Mouse (Mus musculus): Measurements from ENCODE around the gene Scnn1b. TPM values are rescaled to one million over a fixed set of nuclear protein-coding genes. Genes with fewer than 3 reads are reported as not detected.

Scnn1b gene
- total RNA-seq (2021) = not detected in 2 replicates
- long read RNA-seq = 0 reads

DNA sequence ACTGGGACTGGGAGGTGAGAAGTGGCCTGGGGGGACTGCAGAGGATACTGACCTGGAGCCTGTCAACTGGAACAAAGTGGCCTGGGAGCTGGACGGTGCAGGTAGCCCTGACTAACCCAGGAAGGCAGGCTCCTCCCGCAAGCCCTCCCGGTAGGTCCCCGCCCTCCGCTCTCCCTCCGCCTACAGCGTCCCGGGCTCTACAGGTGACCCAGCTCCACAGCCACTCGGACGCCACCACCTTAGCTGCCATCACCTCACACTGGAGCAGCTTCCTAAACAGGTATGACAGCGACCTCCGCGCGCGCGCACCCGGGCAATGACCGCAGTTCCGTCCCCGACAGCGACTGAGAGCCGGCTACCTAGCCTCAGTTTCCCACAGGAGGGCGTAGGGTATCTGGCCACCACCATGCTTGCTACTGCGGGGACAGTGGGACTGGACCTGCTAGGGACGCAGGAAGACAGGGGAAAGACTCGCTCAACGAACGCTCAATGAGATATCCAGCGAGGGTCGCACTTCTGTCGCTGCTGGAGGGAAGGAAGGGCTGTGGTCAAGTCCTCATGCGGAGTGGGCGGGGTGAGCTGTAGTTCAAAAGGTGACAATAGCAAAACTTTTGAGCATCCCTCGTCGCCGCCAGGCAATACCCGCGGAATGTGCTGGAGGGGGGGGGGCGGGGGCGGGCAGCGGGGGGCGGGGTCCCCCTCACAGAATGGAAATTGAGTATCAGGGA is at the start of gene Scnn1b:
Scnn1b (plus strand) TSS at position 181 of the 728 bp plus-strand sequence.
- no peak for DNase-seq

DNA sequence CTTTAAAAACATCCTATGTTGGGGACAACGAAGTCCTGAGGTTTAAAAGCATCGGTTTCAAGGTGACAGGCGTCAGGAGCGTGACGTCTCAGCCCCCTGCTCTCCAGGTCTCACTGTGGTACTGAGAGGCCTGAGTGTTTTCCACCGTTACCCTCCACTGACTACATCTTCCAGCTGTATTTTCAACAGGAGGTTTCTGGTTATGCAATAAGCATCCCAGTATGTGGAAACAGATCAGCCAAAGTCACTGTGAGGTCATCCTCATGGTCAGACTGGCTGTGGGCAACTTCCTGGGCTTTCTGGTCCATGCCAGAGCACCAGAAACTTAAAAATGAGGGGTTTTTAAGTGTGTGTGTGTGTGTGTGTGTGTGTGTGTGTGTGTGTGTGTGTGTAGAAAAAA is 43.2 kb upstream of the Scnn1b start:
- DNase-seq = no peak

DNA sequence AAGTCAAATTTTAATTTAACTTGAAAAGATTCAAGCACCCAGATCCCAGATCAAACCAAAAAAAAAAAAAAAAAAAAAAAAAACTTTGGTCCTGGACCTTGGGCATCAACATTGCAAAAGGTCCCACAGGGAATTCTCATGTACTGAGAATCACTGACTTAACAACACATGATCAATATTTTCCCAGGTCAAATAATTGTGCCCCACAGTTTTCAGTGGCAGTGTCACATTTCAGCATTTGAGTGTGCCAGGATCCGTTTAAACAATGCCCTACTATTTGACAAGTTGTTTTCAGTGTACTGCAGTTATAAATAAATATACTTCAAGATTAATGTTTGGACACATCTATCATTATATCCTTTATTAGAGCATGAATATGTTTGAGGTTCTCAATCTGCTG is 36.4 kb upstream of the Scnn1b start:
- DNase-seq = no peak

GRCm38 (mm10) chr7:121835392-121835791 is 29.4 kb upstream of the Scnn1b start:
- DNase-seq = no peak

GRCm38 (mm10) chr7:121836827-121837226 is 28.0 kb upstream of the Scnn1b start:
- DNase-seq = no peak

GRCm38 (mm10) chr7:121840810-121841209 is 24.0 kb upstream of the Scnn1b start:
- DNase-seq = no peak

GRCm38 (mm10) chr7:121842234-121842633 is 22.6 kb upstream of the Scnn1b start:
- no peak for DNase-seq

DNA sequence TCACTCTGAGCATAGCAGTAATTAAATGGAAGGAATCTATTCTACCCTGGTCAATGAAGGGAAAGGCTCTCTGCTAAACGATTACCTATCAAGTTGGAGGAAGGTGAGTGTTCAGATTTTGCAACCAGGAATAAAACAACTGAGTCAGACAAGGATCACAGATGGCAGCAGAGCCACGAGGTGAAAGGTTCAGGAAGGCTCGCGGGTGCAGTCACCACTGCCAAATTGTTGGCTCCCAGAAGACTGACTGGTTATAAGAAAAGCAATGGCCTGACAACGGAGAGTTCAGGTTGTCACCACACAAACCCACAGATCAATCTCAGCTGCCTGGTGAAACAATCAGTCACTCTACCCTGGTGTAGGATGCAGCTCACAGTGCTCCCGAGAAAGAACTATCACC is 18.9 kb upstream of the Scnn1b start:
- DNase-seq = no peak

- DNase-seq = no peak
Observed at GRCm38 (mm10) chr7:121848537-121849168, 16.2 kb upstream of the Scnn1b start.

DNA sequence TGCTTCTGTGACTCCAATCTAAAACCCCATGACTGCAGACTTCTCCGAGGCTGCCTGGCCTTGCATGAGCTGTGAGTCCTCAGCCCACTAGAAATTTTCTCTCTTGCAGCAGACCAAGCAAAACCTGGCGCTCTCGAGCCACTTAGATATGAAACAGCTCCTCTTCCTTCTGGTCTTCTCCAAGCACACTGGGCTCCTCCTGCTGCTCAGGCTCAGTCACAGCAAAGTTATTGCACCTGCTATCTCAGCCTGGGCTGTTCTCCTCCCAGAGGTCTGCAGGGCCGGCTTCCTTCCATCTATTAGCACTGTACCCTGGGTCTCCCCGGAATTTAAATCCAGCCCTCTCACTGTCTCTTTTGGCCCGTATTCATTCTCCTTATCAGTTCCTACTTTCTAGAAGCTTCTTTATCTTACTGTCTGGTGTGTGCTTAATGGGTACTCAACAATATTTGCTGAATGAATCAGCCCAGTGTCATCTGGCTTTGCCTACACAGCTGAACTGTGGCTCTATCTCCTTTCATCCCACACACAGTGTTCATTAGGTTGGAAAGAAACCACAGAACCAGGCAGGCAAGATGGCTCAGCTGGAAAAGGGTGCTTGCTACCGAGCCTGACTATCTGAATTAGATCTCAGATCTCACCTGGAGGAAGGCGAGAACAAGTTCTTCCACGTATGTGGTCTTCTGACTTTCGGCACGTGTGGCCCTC is 7.5 kb upstream of the Scnn1b start:
- DNase-seq = no peak

GRCm38 (mm10) chr7:121858939-121859338 is 5.9 kb upstream of the Scnn1b start:
- DNase-seq = no peak

DNA sequence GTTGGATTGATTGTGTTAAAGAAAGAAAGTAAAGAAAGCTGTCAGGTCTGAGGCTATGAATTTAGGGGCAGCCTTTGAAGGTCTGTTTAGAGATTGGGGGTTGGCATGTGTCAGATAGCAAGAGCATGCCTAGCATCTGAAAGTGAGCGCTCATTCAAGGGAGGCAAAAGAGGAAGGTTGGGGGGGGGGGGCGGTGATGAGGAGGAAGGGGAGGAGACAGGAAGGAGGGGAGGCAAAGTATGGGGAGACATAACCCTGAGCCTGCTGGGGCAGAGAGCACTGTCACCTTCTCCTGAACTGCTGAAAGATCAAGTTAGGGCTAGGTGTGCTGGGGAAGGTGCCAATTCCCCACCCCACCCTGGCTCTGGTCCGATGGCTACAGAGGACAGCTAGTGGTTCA is 6.8 kb downstream of the Scnn1b start:
- no peak for DNase-seq

GRCm38 (mm10) chr7:121873998-121874397 is 9.2 kb downstream of the Scnn1b start:
- DNase-seq = no peak

DNA sequence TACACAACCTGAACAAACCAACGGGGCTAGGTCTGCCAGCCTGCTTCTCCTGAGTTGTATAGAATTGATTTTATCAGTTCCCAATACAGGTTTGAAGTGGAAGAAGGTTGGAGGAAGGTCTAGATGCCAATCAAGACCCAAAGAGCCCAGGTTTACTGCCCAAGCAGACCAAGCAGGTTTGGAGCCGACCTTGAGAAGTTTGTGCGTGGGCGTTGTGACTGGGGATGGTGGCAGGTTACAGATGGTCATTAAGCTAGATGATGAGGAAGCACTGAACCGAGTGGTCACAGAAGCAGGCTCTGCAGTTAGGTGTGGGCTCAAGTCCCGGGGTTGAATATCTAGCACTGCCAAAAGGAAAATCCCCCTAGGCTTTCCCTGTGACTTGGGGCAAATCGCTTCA is 9.9 kb downstream of the Scnn1b start:
- no peak for DNase-seq

DNA sequence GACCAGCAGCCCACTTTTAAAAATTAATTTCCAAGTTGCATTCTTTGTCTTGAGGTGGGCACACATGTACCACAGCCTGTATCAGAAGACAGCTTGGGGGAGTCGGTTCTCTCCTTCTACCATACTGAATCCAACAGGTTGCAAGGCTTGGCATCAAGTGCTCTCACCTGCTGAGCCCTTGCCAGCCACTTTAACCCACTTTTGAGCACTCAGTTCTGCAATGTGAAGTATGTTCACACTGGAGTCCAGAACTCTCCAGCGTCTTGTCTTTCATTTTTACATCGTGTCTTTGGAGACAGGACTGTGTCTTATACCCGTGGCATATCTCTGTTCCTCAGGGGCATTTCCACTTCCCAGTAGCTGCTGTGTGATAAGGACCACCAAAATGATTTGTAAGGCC is 15.4 kb downstream of the Scnn1b start:
- no peak for DNase-seq

DNA sequence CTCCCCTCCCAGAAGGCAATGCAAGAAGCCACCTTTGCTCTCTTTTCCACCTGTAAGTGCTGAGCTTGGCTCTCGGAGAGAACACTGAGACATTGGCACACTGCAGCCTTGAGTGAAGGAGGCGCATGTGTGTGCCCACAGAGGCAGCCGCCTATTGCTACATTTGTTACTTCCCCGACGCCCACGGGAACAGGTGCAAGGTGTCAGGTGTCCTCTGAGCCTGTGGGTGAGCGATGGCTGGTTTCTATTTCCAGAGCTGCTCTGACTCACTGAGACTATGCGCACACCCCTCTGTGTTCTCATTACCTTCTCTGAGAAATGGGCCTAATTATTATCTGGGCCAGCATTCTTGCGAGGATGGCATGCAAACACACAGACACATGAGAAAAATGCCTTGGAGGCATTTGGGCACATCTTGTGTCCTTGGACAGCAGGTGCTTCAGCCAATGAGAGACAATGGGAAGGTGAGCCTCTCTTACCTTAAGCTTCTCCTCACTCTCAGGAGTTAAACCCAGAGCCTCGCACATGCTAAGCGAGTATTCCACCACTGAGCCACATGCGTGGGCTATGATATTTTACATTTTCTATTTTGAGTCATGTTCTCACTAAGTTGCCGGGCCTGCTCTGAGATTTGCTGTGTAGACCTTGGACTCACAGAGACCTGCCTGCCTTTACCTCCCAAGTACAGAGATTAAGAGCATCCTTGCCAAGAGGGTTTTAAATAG is 26.0 kb downstream of the Scnn1b start:
- DNase-seq = no peak

DNA sequence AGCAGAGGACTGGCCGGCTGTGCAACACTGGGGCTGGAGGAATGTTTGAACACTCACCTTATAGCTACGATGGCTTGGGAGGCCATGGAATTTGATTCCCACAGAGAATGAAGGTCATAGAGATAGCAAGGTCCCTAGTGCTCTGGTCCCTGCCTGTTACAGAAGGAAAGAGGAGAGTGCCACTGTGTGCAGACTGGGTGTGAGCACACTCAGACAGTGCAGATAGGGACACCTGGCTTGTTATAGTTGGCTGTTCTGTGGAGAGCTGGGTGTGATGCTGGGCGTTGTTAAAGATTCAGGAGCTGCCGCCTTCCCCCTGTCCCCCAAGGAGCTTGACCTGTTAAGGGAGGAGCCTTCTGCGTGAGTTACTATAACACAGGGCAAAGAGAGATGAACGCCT is 31.9 kb downstream of the Scnn1b start:
- no peak for DNase-seq

DNA sequence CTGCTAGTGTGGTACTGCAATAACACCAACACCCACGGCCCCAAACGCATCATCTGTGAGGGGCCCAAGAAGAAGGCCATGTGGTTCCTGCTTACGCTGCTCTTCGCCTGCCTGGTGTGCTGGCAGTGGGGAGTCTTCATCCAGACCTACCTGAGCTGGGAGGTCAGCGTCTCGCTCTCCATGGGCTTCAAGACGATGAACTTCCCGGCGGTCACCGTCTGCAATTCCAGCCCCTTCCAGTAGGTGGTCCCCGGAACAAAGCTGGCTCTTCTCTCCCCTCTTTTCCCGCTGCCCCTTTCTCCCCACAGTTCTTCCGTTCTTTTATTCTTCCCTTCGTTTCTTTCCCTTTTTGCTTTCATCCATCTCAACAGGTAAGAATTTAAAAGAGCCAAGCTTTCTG is 34.5 kb downstream of the Scnn1b start:
- DNase-seq = peak; percentile 29

GRCm38 (mm10) chr7:121899940-121900339 is 35.1 kb downstream of the Scnn1b start:
- no peak for DNase-seq

DNA sequence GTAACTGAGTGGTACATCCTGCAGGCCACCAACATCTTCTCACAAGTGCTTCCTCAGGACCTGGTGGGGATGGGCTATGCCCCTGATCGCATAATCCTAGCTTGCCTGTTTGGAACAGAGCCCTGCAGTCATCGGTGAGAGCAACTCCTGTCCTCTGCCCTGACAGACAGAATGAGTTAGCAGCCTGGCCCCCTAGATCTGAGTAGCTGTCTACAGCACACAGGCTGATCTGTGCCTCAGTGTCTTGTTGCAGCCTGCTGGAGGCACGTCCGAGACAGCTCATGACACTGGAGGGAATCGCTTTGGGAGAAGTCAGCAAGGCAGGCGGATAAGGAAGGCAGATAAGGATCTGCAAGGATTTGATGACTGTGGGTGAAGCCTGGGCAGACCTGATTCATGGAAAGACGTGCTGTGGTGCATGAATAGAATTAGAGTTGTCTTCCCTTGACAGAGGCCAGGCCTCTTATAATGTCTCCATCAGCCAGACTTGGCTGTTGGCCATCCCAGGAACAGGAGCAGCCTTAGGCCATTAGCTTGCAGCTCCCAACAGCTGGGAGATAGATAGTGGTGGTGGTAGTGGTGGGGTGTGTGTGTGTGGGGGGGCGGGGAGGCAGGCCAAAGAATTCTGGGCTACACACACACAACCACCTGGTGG is 38.0 kb downstream of the Scnn1b start:
- DNase-seq = no peak

DNA sequence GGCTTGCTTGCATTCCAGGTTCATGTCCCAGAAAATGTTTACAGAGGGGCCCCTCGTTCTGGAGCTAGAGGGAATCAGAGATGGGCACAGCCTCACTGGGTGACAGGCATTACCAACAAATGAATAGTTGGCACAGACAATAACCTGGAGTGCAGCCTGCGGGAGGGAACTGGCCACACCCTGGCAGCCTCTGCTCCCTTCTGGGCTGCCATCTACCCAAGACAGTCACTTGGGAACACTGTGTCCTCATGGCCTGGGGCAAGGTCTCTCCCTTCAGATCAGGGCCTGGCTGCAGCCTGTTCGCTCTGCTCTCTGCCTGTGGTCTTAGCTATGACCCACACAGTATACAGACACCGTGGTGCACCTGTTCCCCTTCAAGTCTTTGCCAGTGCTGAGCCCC is 42.0 kb downstream of the Scnn1b start:
- DNase-seq = no peak

DNA sequence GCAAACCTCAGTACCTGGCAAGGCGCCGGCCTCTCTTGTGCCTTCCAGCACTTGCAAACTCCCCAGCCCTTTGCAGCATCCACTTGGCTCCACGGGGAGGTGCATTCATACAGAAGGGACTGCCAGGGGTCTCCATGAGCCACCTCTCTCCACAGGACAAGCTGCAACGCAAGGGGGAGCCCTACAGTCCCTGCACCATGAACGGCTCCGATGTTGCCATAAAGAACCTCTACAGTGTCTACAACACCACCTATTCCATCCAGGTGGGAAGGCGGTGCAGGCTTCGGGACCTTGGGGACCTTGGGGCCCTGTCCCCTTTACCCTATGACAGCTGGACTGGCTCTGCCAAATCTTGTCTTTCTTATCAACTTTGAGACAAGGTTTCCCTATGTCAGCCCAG is 47.4 kb downstream of the Scnn1b start:
- DNase-seq = no peak

All from adrenal gland, postnatal 25 days (tissue).